In genomic region chr14:106765884-106766467, GRCm38 (mm10) we compare ENCODE assay signal across 10 mouse cellular contexts.
DNase-seq lines count a peak whose midpoint lies in the region; ATAC-seq and TF ChIP-seq lines count a peak whose summit lies in the region.
"Had no signal": no experiment of that assay in that cellular context is flagged by ENCODE, and none has a peak within 500 bp of the region (broad histone marks: within the 10 kb centered on the region; RNA-seq: fewer than 3 reads in every experiment).

No protein-coding gene starts in this region.

- no peak overlapping the region for H3K27ac ChIP-seq in kidney, postnatal 0 days
- H3K27ac ChIP-seq in embryonic fibroblast, embryonic 13.5 days (ENCODE audit: insufficient read depth, low read length), result no peak overlapping the region
- H3K27ac ChIP-seq: stomach, embryonic 15.5 days had no signal

- 73% methylated on average over 8 of the region's 8 CpGs for WGBS in kidney, postnatal 0 days

- no peaks in the 10 kb centered on the region for H3K27me3 ChIP-seq in kidney, postnatal 0 days (ENCODE audit: insufficient read depth, low read length)
- no peaks in the 10 kb centered on the region for H3K27me3 ChIP-seq in E14TG2a.4 (ENCODE audit: insufficient read depth, low read length)
- H3K27me3 ChIP-seq: stomach, embryonic 15.5 days had no signal

- H3K9me3 ChIP-seq in kidney, postnatal 0 days (replicated peaks; ENCODE audit: low read length), result no peaks in the 10 kb centered on the region
- no peaks in the 10 kb centered on the region for H3K9me3 ChIP-seq in E14TG2a.4 (ENCODE audit: low read length)
- H3K9me3 ChIP-seq: stomach, embryonic 15.5 days had no signal

- H3K9ac ChIP-seq in kidney, postnatal 0 days (ENCODE audit: low read depth, low read length), result no peak overlapping the region
- H3K9ac ChIP-seq: stomach, embryonic 15.5 days had no signal

- H3K36me3 ChIP-seq in kidney, postnatal 0 days (ENCODE audit: insufficient read depth, low read length), result no peaks in the 10 kb centered on the region
- no peaks in the 10 kb centered on the region for H3K36me3 ChIP-seq in E14TG2a.4 (ENCODE audit: insufficient read depth, low read length)
- H3K36me3 ChIP-seq: stomach, embryonic 15.5 days had no signal

- peak; percentile 66; the same call in 1 of the 2 replicates for TF ChIP-seq CTCF in kidney, postnatal 0 days (IDR thresholded peaks at IDR 0.05; ENCODE audit: low read depth)
- TF ChIP-seq CTCF in E14TG2a.4 (conservative IDR thresholded peaks at IDR 0.05; ENCODE audit: low read length), result peak; percentile 40
- peak; percentile 61; the same call in 1 of the 2 replicates for TF ChIP-seq CTCF in embryonic fibroblast, embryonic 13.5 days (IDR thresholded peaks at IDR 0.05; ENCODE audit: borderline replicate concordance, insufficient read depth, low read length)

- no peak overlapping the region for H3K4me2 ChIP-seq in kidney, postnatal 0 days (ENCODE audit: low read length)
- H3K4me2 ChIP-seq: stomach, embryonic 15.5 days had no signal

- no peaks in the 10 kb centered on the region for H3K4me1 ChIP-seq in kidney, postnatal 0 days (replicated peaks; ENCODE audit: insufficient read depth, low read length)
- no peaks in the 10 kb centered on the region for H3K4me1 ChIP-seq in E14TG2a.4 (replicated peaks; ENCODE audit: low read depth, low read length)
- no peaks in the 10 kb centered on the region for H3K4me1 ChIP-seq in embryonic fibroblast, embryonic 13.5 days (ENCODE audit: control insufficient read depth, insufficient read depth, low read length)
- H3K4me1 ChIP-seq: stomach, embryonic 15.5 days had no signal

- ATAC-seq in kidney, postnatal 0 days (replicated peaks; ENCODE audit: low FRiP score, low read depth), result no peak
- ATAC-seq: inflammation-experienced regulatory T-cells, adult 6 months had no signal

- no peak overlapping the region for H3K4me3 ChIP-seq in kidney, postnatal 0 days (replicated peaks; ENCODE audit: low read depth, low read length)
- no peak overlapping the region for H3K4me3 ChIP-seq in E14TG2a.4 (replicated peaks; ENCODE audit: low read length)
- no peak overlapping the region for H3K4me3 ChIP-seq in embryonic fibroblast, embryonic 13.5 days (ENCODE audit: insufficient read depth, low read length)
- H3K4me3 ChIP-seq: stomach, embryonic 15.5 days had no signal

- DNase-seq in embryo, embryonic 10 days (ENCODE audit: low spot score), result peak; percentile 48
- DNase-seq in embryo, embryonic 9.5 days (ENCODE audit: extremely low spot score), result no peak
- DNase-seq in kidney, postnatal 0 days (ENCODE audit: low spot score), result peak; percentile 7
- DNase-seq in kidney, adult 11 months, result no peak
- no peak for DNase-seq in urinary bladder, adult 18-20 months (ENCODE audit: low spot score in 2 of 2)
- DNase-seq in heart, postnatal 4 days, result no peak

- TF ChIP-seq POLR2A in embryonic fibroblast, embryonic 13.5 days (IDR thresholded peaks at IDR 0.05; ENCODE audit: low read depth, low read length), result no peak

Comparison
In these comparisons a context has a peak if more than half of its experiments do, and no peak if none do; other contexts are left out.
1. DNase-seq: peak in embryo, embryonic 10 days (single experiment) and kidney, postnatal 0 days (single experiment); none in embryo, embryonic 9.5 days (single experiment), kidney, adult 11 months (single experiment), urinary bladder, adult 18-20 months (0 of 2) and heart, postnatal 4 days (single experiment).
2. Peak in every context shown above with its lines, with median percentiles within 50 percentile points of each other: CTCF ChIP-seq.